Mouse (Mus musculus) embryonic facial prominence, embryonic 13.5 days (tissue): ENCODE data around the gene Gm13696. TPM values are rescaled to one million over a fixed set of nuclear protein-coding genes. Genes with fewer than 3 reads are reported as not detected.

ENCODE experiments used
- polyA plus RNA-seq: library from polyadenylated mRNA; unstranded; fragments of >200 nt; fragmentation: Nextera tagmentation; extraction: Ambion mirVana; gene quantifications from 2 replicates; pipeline ENCODE4 v1.2.1, GENCODE M21; 2015

Gene Gm13696
- polyA plus RNA-seq, 1 experiment from 2014 or later, result not detected

Other genes starting within 250 kb of the Gm13696 start
- 79.6 and 92.9 TPM in 2 replicates for gene Itgav, start 248.7 kb upstream of the Gm13696 start, polyA plus RNA-seq
- gene Fam171b, start 160.5 kb upstream of the Gm13696 start, polyA plus RNA-seq, result 15.2 and 16.9 TPM in 2 replicates
- not detected in 2 replicates for gene Zswim2, start 31.9 kb upstream of the Gm13696 start, polyA plus RNA-seq
- gene Gm13698, start 17.4 kb upstream of the Gm13696 start, polyA plus RNA-seq, result not detected in 2 replicates
- not detected in 2 replicates for gene Gm13693, start 11.6 kb upstream of the Gm13696 start, polyA plus RNA-seq
- not detected in 2 replicates for gene Gm13695, start 5.8 kb upstream of the Gm13696 start, polyA plus RNA-seq
- not detected in 2 replicates for gene Gm13694, start 5.8 kb downstream of the Gm13696 start, polyA plus RNA-seq
- gene Gm13697, start 11.6 kb downstream of the Gm13696 start, polyA plus RNA-seq, result not detected in 2 replicates
- gene Gm13691, start 17.4 kb downstream of the Gm13696 start, polyA plus RNA-seq, result not detected in 2 replicates